Mouse (Mus musculus) intestine, embryonic 16.5 days (tissue): ENCODE measurements around the gene Igsf9b. TPM values are rescaled to one million over a fixed set of nuclear protein-coding genes. Genes with fewer than 3 reads are reported as not detected.

Experiments used
- ATAC-seq: fragments of 200-750 bp; cut with Nextera tagmentation; 2 replicates; pipeline ENCODE4 v1.8.0; 2017; ENCODE audit warnings: moderate TSS enrichment, moderate library complexity
- H3K27ac ChIP-seq: fragments of 300-500 bp; sonication (generic); 2 replicates; pipeline ENCODE4 v1.5.1; 2014; ENCODE audit warnings: mild to moderate bottlenecking, low read length
- H3K27me3 ChIP-seq: fragments of 300-500 bp; sonication (generic); replicated peaks from 2 replicates; pipeline ENCODE4 v1.6.1; 2014; ENCODE audit warnings: low read length, control low read depth, mixed read lengths; ENCODE audit not compliant: control insufficient read depth, insufficient read depth
- H3K36me3 ChIP-seq: fragments of 300-500 bp; sonication (generic); 2 replicates; pipeline ENCODE4 v1.6.1; 2014; ENCODE audit warnings: low read length, control low read depth; ENCODE audit not compliant: control insufficient read depth, insufficient read depth
- H3K4me1 ChIP-seq: fragments of 300-500 bp; sonication (generic); 2 replicates; pipeline ENCODE4 v1.6.1; 2014; ENCODE audit warnings: low read length, control low read depth, mixed read lengths; ENCODE audit not compliant: control insufficient read depth, insufficient read depth
- H3K4me2 ChIP-seq: fragments of 300-500 bp; sonication (generic); 2 replicates; pipeline ENCODE4 v1.6.1; 2014; ENCODE audit warnings: low read depth, low read length, control low read depth
- H3K4me3 ChIP-seq: fragments of 300-500 bp; sonication (generic); 2 replicates; pipeline ENCODE4 v1.5.1; 2014; ENCODE audit warnings: mild to moderate bottlenecking, low read length
- H3K9ac ChIP-seq: fragments of 300-500 bp; sonication (generic); 2 replicates; pipeline ENCODE4 v1.6.1; 2014; ENCODE audit warnings: low read depth, low read length
- H3K9me3 ChIP-seq: fragments of 300-500 bp; sonication (generic); 2 replicates; pipeline ENCODE4 v1.6.1; 2016; ENCODE audit warnings: low read length, control low read depth; ENCODE audit not compliant: control insufficient read depth
- WGBS: fragments of 180-500 bp; shearing (Covaris S2); extraction: QIAGEN DNeasy Blood & Tissue Kit; methylation state at CpG from one replicate; pipeline ENCODE4 v1.1.7; 2014; 5-methylcytosine and 5-hydroxymethylcytosine counted together
- polyA plus RNA-seq: library from polyadenylated mRNA; unstranded; fragments of >200 nt; fragmentation: Nextera tagmentation; extraction: Ambion mirVana; gene quantifications from 2 replicates; pipeline ENCODE4 v1.2.1, GENCODE M21; 2015

The Igsf9b gene
- polyA plus RNA-seq, 1 experiment from 2014 or later = 4.2 TPM

- WGBS = 91% methylated on average over 2 of the region's 2 CpGs
- H3K9me3 ChIP-seq = no peaks in the 10 kb centered on the region
- H3K27ac ChIP-seq = no peak overlapping the region
- no peak overlapping the region for H3K9ac ChIP-seq
- no peaks in the 10 kb centered on the region for H3K27me3 ChIP-seq
- H3K4me3 ChIP-seq = no peak overlapping the region
- no peak for ATAC-seq
- H3K36me3 ChIP-seq = no peaks in the 10 kb centered on the region
- no peak overlapping the region for H3K4me2 ChIP-seq
- H3K4me1 ChIP-seq = no peaks in the 10 kb centered on the region
Measured at GRCm38 (mm10) chr9:27269904-27270303, 29.1 kb upstream of the Igsf9b start.

GRCm38 (mm10) chr9:27271899-27272298 lies 27.1 kb upstream of the Igsf9b start:
- Histone ChIP-seq H3K9me3 (no peaks in the 10 kb centered on the region), H3K4me2 (no peak overlapping the region), H3K27me3 (no peaks in the 10 kb centered on the region), H3K36me3 (no peaks in the 10 kb centered on the region), H3K9ac (no peak overlapping the region), H3K4me1 (no peaks in the 10 kb centered on the region), H3K4me3 (no peak overlapping the region), H3K27ac (no peak overlapping the region)
- no peak for ATAC-seq
- WGBS = 92% methylated on average over 2 of the region's 2 CpGs

- Histone ChIP-seq H3K9ac (no peak overlapping the region), H3K36me3 (no peaks in the 10 kb centered on the region), H3K27me3 (no peaks in the 10 kb centered on the region), H3K27ac (no peak overlapping the region), H3K4me2 (no peak overlapping the region), H3K4me1 (no peaks in the 10 kb centered on the region), H3K4me3 (no peak overlapping the region), H3K9me3 (no peaks in the 10 kb centered on the region)
- whole genome bisulfite sequencing = 93% methylated on average over 1 of the region's 1 CpGs
- ATAC-seq = no peak
Measured at GRCm38 (mm10) chr9:27272858-27273257, 26.1 kb upstream of the Igsf9b start.

GRCm38 (mm10) chr9:27276282-27276839 lies 22.6 kb upstream of the Igsf9b start:
- H3K4me3 ChIP-seq = no peak overlapping the region
- no peaks in the 10 kb centered on the region for H3K9me3 ChIP-seq
- no peaks in the 10 kb centered on the region for H3K36me3 ChIP-seq
- ATAC-seq = no peak
- H3K4me2 ChIP-seq = no peak overlapping the region
- no peak overlapping the region for H3K27ac ChIP-seq
- no peaks in the 10 kb centered on the region for H3K27me3 ChIP-seq
- H3K4me1 ChIP-seq = no peaks in the 10 kb centered on the region
- 69% methylated on average over 8 of the region's 8 CpGs for WGBS
- no peak overlapping the region for H3K9ac ChIP-seq

- H3K27ac ChIP-seq = no peak overlapping the region
- no peaks in the 10 kb centered on the region for H3K4me1 ChIP-seq
- H3K9me3 ChIP-seq = no peaks in the 10 kb centered on the region
- no peak overlapping the region for H3K4me2 ChIP-seq
- ATAC-seq = no peak
- no peak overlapping the region for H3K4me3 ChIP-seq
- no peak overlapping the region for H3K9ac ChIP-seq
- H3K27me3 ChIP-seq = no peaks in the 10 kb centered on the region
- 61% methylated on average over 5 of the region's 5 CpGs for WGBS
- no peaks in the 10 kb centered on the region for H3K36me3 ChIP-seq
Measured at GRCm38 (mm10) chr9:27277401-27278087, 21.5 kb upstream of the Igsf9b start.

DNA sequence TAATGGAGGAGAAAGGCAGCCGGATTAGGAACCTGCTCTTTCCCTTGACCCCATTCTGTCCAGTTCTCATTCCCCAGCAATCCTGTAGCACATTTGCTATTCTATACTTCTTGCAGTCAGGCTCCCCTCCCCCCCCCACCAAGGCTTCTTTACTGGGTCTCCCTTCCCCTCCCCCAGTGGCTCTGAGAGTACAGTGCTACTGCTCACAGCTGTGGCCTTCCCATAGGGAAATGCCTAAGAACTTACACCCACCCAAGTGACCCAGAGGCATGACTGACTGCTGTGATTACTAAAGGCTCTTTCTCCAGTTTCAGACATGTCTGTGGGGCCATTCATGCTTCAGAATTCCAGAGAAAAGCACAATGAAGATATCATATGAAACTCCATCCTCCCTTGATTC lies 20.0 kb upstream of the Igsf9b start:
- no peak overlapping the region for H3K4me3 ChIP-seq
- no peaks in the 10 kb centered on the region for H3K9me3 ChIP-seq
- no peaks in the 10 kb centered on the region for H3K36me3 ChIP-seq
- no peaks in the 10 kb centered on the region for H3K27me3 ChIP-seq
- WGBS = 63% methylated on average over 1 of the region's 1 CpGs
- H3K4me2 ChIP-seq = no peak overlapping the region
- H3K27ac ChIP-seq = no peak overlapping the region
- no peak for ATAC-seq
- H3K4me1 ChIP-seq = no peaks in the 10 kb centered on the region
- H3K9ac ChIP-seq = no peak overlapping the region

GRCm38 (mm10) chr9:27280976-27281375 lies 18.0 kb upstream of the Igsf9b start:
- 72% methylated on average over 4 of the region's 4 CpGs for WGBS
- H3K9ac ChIP-seq = no peak overlapping the region
- no peaks in the 10 kb centered on the region for H3K27me3 ChIP-seq
- H3K4me2 ChIP-seq = no peak overlapping the region
- no peak overlapping the region for H3K4me3 ChIP-seq
- no peaks in the 10 kb centered on the region for H3K4me1 ChIP-seq
- no peak for ATAC-seq
- H3K9me3 ChIP-seq = no peaks in the 10 kb centered on the region
- no peaks in the 10 kb centered on the region for H3K36me3 ChIP-seq
- no peak overlapping the region for H3K27ac ChIP-seq

GRCm38 (mm10) chr9:27285719-27286249 lies 13.2 kb upstream of the Igsf9b start:
- Histone ChIP-seq H3K27me3 (no peaks in the 10 kb centered on the region), H3K4me2 (no peak overlapping the region), H3K9ac (no peak overlapping the region), H3K27ac (no peak overlapping the region), H3K9me3 (no peaks in the 10 kb centered on the region), H3K4me3 (no peak overlapping the region), H3K36me3 (no peaks in the 10 kb centered on the region), H3K4me1 (peaks cover 2% of the 10 kb centered on the region; the same call in 1 of the 2 replicates)
- WGBS = 60% methylated on average over 3 of the region's 3 CpGs
- no peak for ATAC-seq

DNA sequence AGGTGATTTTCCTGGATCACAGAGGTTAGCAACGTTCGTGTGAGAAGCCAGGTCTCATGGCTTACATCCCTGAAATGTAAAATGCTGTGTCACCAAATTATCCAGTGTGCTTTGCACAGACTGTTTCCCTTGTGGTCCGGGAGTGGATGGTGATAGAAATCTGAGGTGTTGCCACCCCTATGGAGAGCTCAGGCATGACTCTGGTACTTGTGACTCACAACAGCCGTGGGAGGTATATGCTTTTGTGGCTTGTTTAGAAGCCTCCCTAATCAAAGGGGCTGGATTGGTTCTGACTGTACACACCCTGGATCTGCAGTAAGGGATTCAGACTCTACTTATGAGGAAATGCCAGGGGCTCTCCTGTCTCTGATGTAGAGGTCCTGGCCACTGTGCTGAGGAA lies 12.7 kb upstream of the Igsf9b start:
- WGBS = 73% methylated on average over 4 of the region's 4 CpGs
- Histone ChIP-seq H3K9me3 (no peaks in the 10 kb centered on the region), H3K4me2 (no peak overlapping the region), H3K27ac (no peak overlapping the region), H3K4me3 (no peak overlapping the region), H3K4me1 (peaks cover 2% of the 10 kb centered on the region; the same call in 1 of the 2 replicates), H3K27me3 (no peaks in the 10 kb centered on the region), H3K36me3 (no peaks in the 10 kb centered on the region), H3K9ac (no peak overlapping the region)
- no peak for ATAC-seq
